Comparison of ENCODE assay signal across 9 mouse cellular contexts in the genomic region with DNA sequence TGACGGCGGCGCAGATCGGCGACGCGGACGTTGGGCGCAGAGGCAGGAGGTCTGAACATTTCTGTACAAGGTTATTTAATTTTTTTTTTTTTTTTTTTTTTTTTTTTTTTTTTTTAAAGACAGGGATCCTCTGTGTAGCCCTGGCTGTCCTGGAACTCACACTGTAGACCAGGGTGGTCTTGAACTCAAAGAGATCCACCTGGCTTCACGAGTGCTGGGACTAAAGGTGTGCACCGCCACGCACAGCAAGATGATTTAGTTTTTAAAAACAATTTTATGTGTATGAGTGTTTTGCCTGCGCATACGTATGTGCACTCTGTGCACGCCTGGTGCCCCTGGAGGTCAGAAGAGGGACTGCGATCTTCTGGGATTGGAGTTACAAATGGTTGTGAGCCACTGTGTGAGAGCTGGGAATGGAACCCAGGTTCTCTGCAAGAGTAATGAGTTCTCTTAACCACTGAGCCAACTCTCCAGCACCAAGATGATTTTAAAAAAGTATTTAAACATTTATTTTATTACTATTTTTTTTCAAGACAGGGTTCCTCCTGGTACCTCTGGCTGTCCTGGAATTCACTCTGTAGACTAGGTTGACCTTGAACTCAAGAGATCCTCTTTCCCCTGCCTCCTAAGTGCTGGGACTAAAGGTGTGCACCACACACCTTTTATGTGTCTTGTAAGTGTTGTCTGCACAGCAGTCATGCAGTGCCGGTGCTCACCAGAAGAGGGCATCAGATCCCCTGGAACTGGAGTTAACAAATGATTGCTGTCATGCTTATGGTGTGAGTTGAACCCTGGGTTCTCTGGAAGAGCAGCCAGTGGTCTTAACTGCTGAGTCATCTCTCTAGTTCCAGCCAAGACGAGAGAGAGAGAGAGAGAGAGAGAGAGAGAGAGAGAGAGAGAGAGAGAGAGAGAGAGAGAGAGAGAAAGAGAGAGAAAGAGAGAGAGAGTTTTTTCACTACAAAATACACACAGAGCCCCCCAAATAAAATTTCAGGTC. TPM values are rescaled to one million over a fixed set of nuclear protein-coding genes. Genes with fewer than 3 reads are reported as not detected.
A peak's percentile ranks its signal among the peaks of the same experiment; 100 is the strongest.
DNase-seq lines count a peak whose midpoint lies in the region; ATAC-seq and TF ChIP-seq lines count a peak whose summit lies in the region.
"Had no signal": no experiment of that assay in that cellular context is flagged by ENCODE, and none has a peak within 500 bp of the region (broad histone marks: within the 10 kb centered on the region; RNA-seq: fewer than 3 reads in every experiment).

Gm7075 (minus strand) TSS at position 51 of the 997 bp plus-strand sequence.

- H3K27ac ChIP-seq in left cerebral cortex, adult 2 months: no peak within 1 kb of the TSS
- H3K27ac ChIP-seq: stomach, embryonic 15.5 days had no signal

- intact Hi-C loops in left cerebral cortex, adult 2 months (cut with DNase I): loop anchor here (10.0 kb wide), 1 partner anchor 663 kb away; no protein-coding TSS in a partner anchor

- peak; percentile 48 to 52; a peak in 1 of 4 replicates for ATAC-seq in hematopoietic stem cell, adult 5-6 weeks (replicated peaks in 1 of 2; ENCODE audit: insufficient read depth in 1 of 2, low FRiP score in 2 of 2, low TSS enrichment in 1 of 2, low read depth in 1 of 2, poor library complexity in 2 of 2, severe bottlenecking in 2 of 2)

- peak; percentile 48 for TF ChIP-seq CTCF in left cerebral cortex, adult 2 months (IDR thresholded peaks at IDR 0.05)

- peak; percentile 30 to 55 for DNase-seq in cerebellum, postnatal 25 days
- no peak for DNase-seq in cerebellum, adult 11-12 months
- peak in 1 of 2 experiments; percentile 31 for DNase-seq in left cerebral cortex, adult 2 months (ENCODE audit: extremely low spot score in 1 of 2, low spot score in 2 of 2)
- DNase-seq in left cerebral cortex, adult 8-10 months (ENCODE audit: low spot score in 2 of 2): no peak
- peak; percentile 50 for DNase-seq in adrenal gland, adult 2 months
- DNase-seq in mesoderm, embryonic 11.5 days (ENCODE audit: low read depth, low spot score): peak; percentile 59
- DNase-seq in thymus, postnatal 10 days (ENCODE audit: low spot score in 2 of 2): peak; percentile 40 to 64

- no peak within 1 kb of the TSS for H3K4me3 ChIP-seq in left cerebral cortex, adult 2 months
- H3K4me3 ChIP-seq: stomach, embryonic 15.5 days had no signal

RNA-seq across cellular contexts. Expression of gene Gm7075, which starts in this region (rescaled TPM):
- total RNA-seq in left cerebral cortex, adult 2 months (2021): not detected
- total RNA-seq in left cerebral cortex, adult 8-10 months (2022): not detected
- total RNA-seq in adrenal gland, adult 2 months (2021): not detected
- not detected in 2 replicates for polyA plus RNA-seq in adrenal gland, adult 2 months (2012; rRNA removed)
- not detected in 2 replicates for total RNA-seq in hematopoietic stem cell, adult 5-6 weeks (2017)
- polyA plus RNA-seq: stomach, embryonic 15.5 days had no signal

Comparison
In these comparisons a context has a peak if more than half of its experiments do, and no peak if none do; other contexts are left out.
1. DNase-seq: peak in cerebellum, postnatal 25 days (2 of 2), mesoderm, embryonic 11.5 days (single experiment) and thymus, postnatal 10 days (2 of 2); none in cerebellum, adult 11-12 months (single experiment) and left cerebral cortex, adult 8-10 months (0 of 2).
2. Peak in DNase-seq in adrenal gland, adult 2 months; RNA of the gene not detected or under 1 TPM.
3. Peak in ATAC-seq in hematopoietic stem cell, adult 5-6 weeks; RNA of the gene not detected or under 1 TPM.